Mouse (Mus musculus) limb, embryonic 15.5 days (tissue): ENCODE data around the gene Fbxw2. TPM values are rescaled to one million over a fixed set of nuclear protein-coding genes. Genes with fewer than 3 reads are reported as not detected.
"Not testable (repeated sequence)": the region's sequence is repeated elsewhere in the genome, so short reads cannot be mapped to it uniquely, and the experiment has no call there.

ENCODE experiments used
- ATAC-seq: fragments of 200-750 bp; cut with Nextera tagmentation; 2 replicates; pipeline ENCODE4 v1.8.0; 2017; ENCODE audit warnings: low read depth, moderate TSS enrichment; ENCODE audit not compliant: insufficient number of reproducible peaks, low FRiP score, low TSS enrichment
- H3K27ac ChIP-seq: fragments of 300-500 bp; sonication (generic); 2 replicates; pipeline ENCODE4 v1.5.1; 2015; ENCODE audit warnings: moderate library complexity, mild to moderate bottlenecking, inconsistent platforms
- H3K27me3 ChIP-seq: fragments of 300-500 bp; sonication (generic); 2 replicates; pipeline ENCODE4 v1.6.1; 2015; ENCODE audit warnings: inconsistent platforms
- H3K36me3 ChIP-seq: fragments of 300-500 bp; sonication (generic); 2 replicates; pipeline ENCODE4 v1.6.1; 2015; ENCODE audit warnings: inconsistent platforms
- H3K4me1 ChIP-seq: fragments of 300-500 bp; sonication (generic); 2 replicates; pipeline ENCODE4 v1.6.1; 2015; ENCODE audit warnings: inconsistent platforms
- H3K4me2 ChIP-seq: fragments of 300-500 bp; sonication (generic); 2 replicates; pipeline ENCODE4 v1.6.1; 2015; ENCODE audit warnings: mild to moderate bottlenecking, inconsistent platforms
- H3K4me3 ChIP-seq: fragments of 300-500 bp; sonication (generic); 2 replicates; pipeline ENCODE4 v1.5.1; 2015; ENCODE audit warnings: mild to moderate bottlenecking, inconsistent platforms
- H3K9ac ChIP-seq: fragments of 300-500 bp; sonication (generic); 2 replicates; pipeline ENCODE4 v1.6.1; 2015; ENCODE audit warnings: inconsistent platforms
- H3K9me3 ChIP-seq: fragments of 300-500 bp; sonication (generic); 2 replicates; pipeline ENCODE4 v1.6.1; 2016; ENCODE audit warnings: inconsistent platforms
- WGBS: fragments of 180-500 bp; shearing (Covaris S2); methylation state at CpG from one replicate; pipeline ENCODE4 v1.1.7; 2015; 5-methylcytosine and 5-hydroxymethylcytosine counted together
- polyA plus RNA-seq: library from polyadenylated mRNA; unstranded; fragments of >200 nt; fragmentation: Nextera tagmentation; extraction: Ambion mirVana; gene quantifications from 2 replicates; pipeline ENCODE4 v1.2.1, GENCODE M21; 2015

Fbxw2 gene
- polyA plus RNA-seq: 82.1 and 94.4 TPM in 2 replicates

DNA sequence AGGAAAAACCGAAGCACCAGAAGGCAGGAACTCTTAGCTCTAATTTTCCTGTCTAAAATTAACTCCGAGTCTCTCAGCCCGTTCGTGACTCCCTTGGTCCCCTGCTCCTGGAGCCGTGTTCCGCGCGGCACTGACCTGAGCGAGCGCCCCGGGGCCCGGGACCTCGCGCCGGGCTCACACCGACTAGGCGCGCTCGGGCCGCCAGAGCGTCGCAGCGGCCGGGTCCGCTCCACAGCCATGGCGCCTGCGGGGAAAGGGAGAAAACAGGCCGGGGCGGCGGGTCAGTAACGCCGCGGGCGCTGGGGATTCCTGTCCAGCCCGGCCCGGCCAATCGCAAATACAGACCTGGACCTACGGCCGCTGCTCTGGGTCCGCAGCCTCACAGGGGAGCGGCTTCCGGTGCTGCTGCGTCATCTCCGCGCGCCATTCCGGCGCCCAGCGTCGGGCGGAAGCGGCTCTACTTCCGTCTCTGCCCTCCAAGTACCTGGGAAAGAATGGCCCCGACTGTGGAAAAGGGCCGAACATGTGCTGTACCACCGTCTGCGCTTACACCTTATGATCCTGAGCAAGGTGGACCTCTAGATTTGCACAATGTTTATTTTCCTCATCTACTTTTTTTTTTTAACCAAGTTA, at the start of gene Fbxw2:
TSS of gene Fbxw2 (minus strand) at position 485 of the 633 bp plus-strand sequence.
- H3K36me3 ChIP-seq: peaks cover 17% of the 10 kb centered on the region
- peak within 1 kb of the TSS; percentile 99 for H3K9ac ChIP-seq
- H3K9me3 ChIP-seq: no peaks in the 10 kb centered on the region; the same call in 1 of the 2 replicates
- H3K4me3 ChIP-seq: peak within 1 kb of the TSS; percentile 98
- WGBS: under 1% methylated on average over 56 of the region's 57 CpGs
- H3K27ac ChIP-seq: peak within 1 kb of the TSS; percentile 77
- peak; percentile 90 for ATAC-seq
- peak within 1 kb of the TSS; percentile 83 for H3K4me2 ChIP-seq
- peaks cover 16% of the 10 kb centered on the region for H3K4me1 ChIP-seq
- H3K27me3 ChIP-seq: no peaks in the 10 kb centered on the region

DNA sequence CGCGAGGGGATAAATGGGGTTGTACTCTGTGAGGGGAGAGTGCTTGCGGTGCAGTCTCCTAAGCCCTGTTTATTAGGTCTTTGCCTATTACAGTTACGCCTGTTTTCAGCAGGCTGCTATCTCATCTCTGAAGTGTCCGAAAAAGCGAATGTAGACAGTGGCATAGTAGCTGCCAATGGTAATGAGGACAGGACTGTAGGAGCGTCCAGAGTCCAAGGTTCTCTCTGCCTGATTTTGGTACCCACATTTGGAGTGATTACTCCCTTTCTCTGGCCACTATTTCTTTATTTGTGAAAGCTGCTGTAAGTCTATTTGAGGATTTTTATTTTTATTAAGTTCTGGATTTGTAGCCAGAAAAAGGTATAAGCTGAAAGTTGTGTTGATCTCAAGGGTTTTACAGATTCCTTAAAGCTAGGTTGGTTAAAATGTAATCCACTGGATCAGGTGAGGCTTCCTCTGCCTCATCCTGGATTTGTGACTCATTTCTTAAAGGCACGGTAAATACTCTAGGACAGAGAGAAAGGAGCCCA, 48.8 kb upstream of the Fbxw2 start, which contains the start of gene Psmd5:
TSS of gene Psmd5 (minus strand) at position 153 of the 530 bp plus-strand sequence.
- H3K4me1 ChIP-seq: peaks cover 12% of the 10 kb centered on the region
- no peaks in the 10 kb centered on the region for H3K36me3 ChIP-seq
- H3K27me3 ChIP-seq: peaks cover 37% of the 10 kb centered on the region
- H3K27ac ChIP-seq: no peak within 1 kb of the TSS
- 0 out of 2 replicates have a peak within 1 kb of the TSS, but pooled peaks have one; percentile 1 for H3K4me3 ChIP-seq
- no peak for ATAC-seq
- H3K4me2 ChIP-seq: peak within 1 kb of the TSS; percentile 24; the same call in 1 of the 2 replicates
- 17% methylated on average over 8 of the region's 8 CpGs for whole genome bisulfite sequencing
- no peak within 1 kb of the TSS for H3K9ac ChIP-seq
- no peaks in the 10 kb centered on the region for H3K9me3 ChIP-seq

GRCm38 (mm10) chr2:34874271-34874670, 48.2 kb upstream of the Fbxw2 start, which contains the start of gene Cutal:
Gene Cutal, plus strand, starts transcription at chr2:34874396.
- peaks cover 37% of the 10 kb centered on the region for H3K27me3 ChIP-seq
- H3K4me2 ChIP-seq: peak within 1 kb of the TSS; percentile 24; the same call in 1 of the 2 replicates
- 3% methylated on average over 14 of the region's 14 CpGs for whole genome bisulfite sequencing
- no peak within 1 kb of the TSS for H3K27ac ChIP-seq
- no peaks in the 10 kb centered on the region for H3K36me3 ChIP-seq
- H3K9ac ChIP-seq: no peak within 1 kb of the TSS
- peaks cover 18% of the 10 kb centered on the region for H3K4me1 ChIP-seq
- no peaks in the 10 kb centered on the region for H3K9me3 ChIP-seq
- H3K4me3 ChIP-seq: 0 out of 2 replicates have a peak within 1 kb of the TSS, but pooled peaks have one; percentile 1
- ATAC-seq: no peak

DNA sequence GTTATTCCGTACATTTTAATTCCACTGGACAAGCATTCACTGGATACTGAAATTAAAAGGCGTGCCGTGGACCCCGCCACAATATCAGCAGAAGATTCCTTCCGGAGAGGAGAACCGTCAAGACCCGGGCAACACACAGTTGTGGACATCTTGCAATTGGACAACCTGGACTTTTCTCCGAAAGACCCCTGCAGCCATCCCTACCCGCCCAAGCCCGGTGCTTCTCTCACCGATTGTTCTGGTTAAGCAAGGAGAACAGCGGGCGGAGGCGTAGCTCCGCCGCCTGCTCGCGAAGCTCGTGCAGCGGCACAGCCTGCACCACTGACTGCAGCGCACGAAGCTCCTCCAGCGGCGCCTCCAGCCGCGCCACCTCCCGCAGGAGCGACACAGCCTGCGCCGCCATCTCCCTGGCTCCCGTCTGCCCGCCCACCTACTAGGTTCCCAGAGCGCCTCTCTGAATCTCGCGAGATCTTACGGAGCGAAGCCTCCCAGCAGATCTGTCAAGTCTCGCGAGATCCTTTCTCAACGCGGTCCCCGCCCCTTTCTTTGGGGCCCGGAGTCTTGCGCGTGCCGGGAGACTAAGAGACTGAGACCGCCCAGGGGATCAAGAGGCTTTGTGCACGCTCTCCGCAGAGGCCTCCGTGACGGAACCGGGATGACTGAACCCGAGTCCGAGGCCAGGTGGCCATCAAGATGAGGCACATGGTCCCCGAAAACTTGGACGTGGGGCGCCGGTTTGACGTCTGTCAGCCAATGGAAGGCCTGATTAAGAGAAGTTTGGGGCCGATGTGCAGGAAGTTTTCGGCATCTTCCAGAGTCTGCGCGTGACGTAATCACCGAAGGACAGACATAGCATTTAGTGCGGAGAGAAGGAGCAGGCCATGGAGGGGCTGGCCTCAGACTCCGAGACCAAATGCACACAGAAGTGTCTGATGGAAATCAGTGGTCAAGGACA, 44.7 kb upstream of the Fbxw2 start:
- Histone ChIP-seq H3K9me3 (no peaks in the 10 kb centered on the region), H3K4me3 (peak overlapping the region; percentile 91), H3K27me3 (peaks cover 25% of the 10 kb centered on the region), H3K9ac (peak overlapping the region; percentile 87), H3K4me1 (peaks cover 32% of the 10 kb centered on the region), H3K36me3 (peaks cover 9% of the 10 kb centered on the region), H3K27ac (peak overlapping the region; percentile 98), H3K4me2 (peak overlapping the region; percentile 65)
- under 1% methylated on average over 67 of the region's 67 CpGs for WGBS
- peak; percentile 97 for ATAC-seq

DNA sequence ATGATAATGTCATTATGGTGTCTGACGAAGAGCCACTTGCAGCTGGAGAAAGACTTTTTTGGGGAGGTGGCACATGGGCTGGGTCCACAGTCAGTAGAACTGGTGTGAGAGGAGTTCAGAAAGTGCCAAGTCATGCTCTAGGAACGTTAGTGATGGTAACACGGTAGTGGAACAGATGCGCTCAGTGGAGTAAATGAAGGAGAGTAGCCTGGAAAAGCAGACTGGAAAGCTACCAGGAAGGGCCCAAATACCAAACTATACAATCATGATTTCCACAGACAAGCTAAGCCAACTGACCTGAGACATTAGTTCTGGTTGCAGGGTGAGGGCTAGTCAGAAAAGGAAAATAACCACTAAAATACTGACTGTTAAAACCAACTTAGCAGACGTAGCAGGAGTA, 43.6 kb upstream of the Fbxw2 start:
- peaks cover 32% of the 10 kb centered on the region for H3K4me1 ChIP-seq
- 34% methylated on average over 5 of the region's 5 CpGs for WGBS
- peak overlapping the region; percentile 46 for H3K4me2 ChIP-seq
- H3K36me3 ChIP-seq: peaks cover 20% of the 10 kb centered on the region
- peaks cover 20% of the 10 kb centered on the region for H3K27me3 ChIP-seq
- H3K9me3 ChIP-seq: no peaks in the 10 kb centered on the region
- peak overlapping the region; percentile 91 for H3K4me3 ChIP-seq
- no peak for ATAC-seq
- no peak overlapping the region for H3K27ac ChIP-seq
- 0 out of 2 replicates have a peak overlapping the region, but pooled peaks have one; percentile 10 for H3K9ac ChIP-seq

GRCm38 (mm10) chr2:34857728-34858127, 31.6 kb upstream of the Fbxw2 start:
- H3K4me2 ChIP-seq: no peak overlapping the region
- H3K36me3 ChIP-seq: peaks cover 85% of the 10 kb centered on the region
- WGBS: 89% methylated on average over 8 of the region's 8 CpGs
- no peak overlapping the region for H3K27ac ChIP-seq
- no peaks in the 10 kb centered on the region for H3K4me1 ChIP-seq
- no peak for ATAC-seq
- H3K27me3 ChIP-seq: no peaks in the 10 kb centered on the region
- H3K4me3 ChIP-seq: no peak overlapping the region
- no peaks in the 10 kb centered on the region for H3K9me3 ChIP-seq
- H3K9ac ChIP-seq: no peak overlapping the region

GRCm38 (mm10) chr2:34855265-34855664, 29.2 kb upstream of the Fbxw2 start:
- H3K27me3 ChIP-seq: no peaks in the 10 kb centered on the region
- WGBS: 92% methylated on average over 4 of the region's 4 CpGs
- no peak for ATAC-seq

DNA sequence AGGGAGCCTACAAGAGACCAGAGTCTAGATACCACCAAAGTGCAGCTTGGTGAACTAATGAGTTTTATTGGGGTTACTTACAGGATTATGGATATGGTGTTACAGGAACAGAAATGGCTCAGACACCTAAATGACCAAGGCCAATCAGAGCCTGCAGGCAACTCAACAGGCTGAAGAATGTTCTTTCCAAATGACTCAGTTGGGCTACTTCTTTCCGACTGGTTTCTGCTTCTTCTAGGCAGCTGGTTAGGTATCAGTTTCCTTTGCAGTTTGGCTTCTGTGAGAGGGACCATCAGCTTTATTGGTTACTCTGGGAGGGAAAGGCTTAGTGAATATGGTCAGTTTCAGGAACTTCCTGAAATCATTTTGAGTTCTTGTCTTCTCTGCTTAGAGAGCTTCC, 21.6 kb upstream of the Fbxw2 start:
- ATAC-seq: no peak
- no peak overlapping the region for H3K4me2 ChIP-seq
- no peak overlapping the region for H3K4me3 ChIP-seq
- WGBS: 77% methylated on average over 1 of the region's 1 CpGs
- H3K27me3 ChIP-seq: no peaks in the 10 kb centered on the region
- no peak overlapping the region for H3K9ac ChIP-seq
- no peak overlapping the region for H3K27ac ChIP-seq
- no peaks in the 10 kb centered on the region for H3K9me3 ChIP-seq
- H3K36me3 ChIP-seq: peaks cover 30% of the 10 kb centered on the region
- H3K4me1 ChIP-seq: no peaks in the 10 kb centered on the region

More at GRCm38 (mm10) chr2:34855265-34855664, 29.2 kb upstream of the Fbxw2 start:
- H3K4me1 ChIP-seq: no peaks in the 10 kb centered on the region
- H3K9me3 ChIP-seq: no peaks in the 10 kb centered on the region
- no peak overlapping the region for H3K27ac ChIP-seq
- H3K36me3 ChIP-seq: peaks cover 95% of the 10 kb centered on the region
- H3K9ac ChIP-seq: no peak overlapping the region
- no peak overlapping the region for H3K4me2 ChIP-seq
- H3K4me3 ChIP-seq: no peak overlapping the region

GRCm38 (mm10) chr2:34843211-34843939, 17.3 kb upstream of the Fbxw2 start:
- 82% methylated on average over 11 of the region's 11 CpGs for WGBS
- Histone ChIP-seq H3K9me3 (no peaks in the 10 kb centered on the region), H3K36me3 (no peaks in the 10 kb centered on the region), H3K27ac (no peak overlapping the region), H3K4me3 (no peak overlapping the region), H3K4me1 (no peaks in the 10 kb centered on the region), H3K9ac (no peak overlapping the region), H3K4me2 (no peak overlapping the region), H3K27me3 (no peaks in the 10 kb centered on the region)
- ATAC-seq: no peak

- WGBS: 83% methylated on average over 8 of the region's 8 CpGs
- no peak overlapping the region for H3K27ac ChIP-seq
- no peak overlapping the region for H3K4me3 ChIP-seq
- H3K27me3 ChIP-seq: no peaks in the 10 kb centered on the region
- no peaks in the 10 kb centered on the region for H3K9me3 ChIP-seq
- no peaks in the 10 kb centered on the region for H3K4me1 ChIP-seq
- H3K9ac ChIP-seq: no peak overlapping the region
- H3K4me2 ChIP-seq: no peak overlapping the region
- no peak for ATAC-seq
- H3K36me3 ChIP-seq: no peaks in the 10 kb centered on the region
Observed at GRCm38 (mm10) chr2:34841706-34842105, 15.6 kb upstream of the Fbxw2 start.

DNA sequence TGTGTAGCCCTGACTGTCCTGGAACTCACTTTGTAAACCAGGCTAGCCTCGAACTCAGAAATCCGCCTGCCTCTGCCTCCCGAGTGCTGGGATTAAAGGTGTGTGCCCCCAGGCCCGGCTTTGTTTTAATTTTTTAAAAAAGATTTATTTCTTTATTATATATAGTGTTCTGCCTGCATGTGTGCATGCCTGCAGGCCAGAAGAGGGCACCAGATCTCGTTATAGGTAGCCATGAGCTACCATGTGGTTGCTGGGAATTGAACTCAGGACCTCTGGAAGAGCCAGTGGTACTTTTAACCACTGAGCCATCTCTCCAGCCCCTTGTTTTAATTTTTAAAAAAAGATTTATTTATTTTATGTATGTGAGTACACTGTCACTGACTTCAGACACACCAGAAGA, 14.0 kb upstream of the Fbxw2 start:
- H3K9ac ChIP-seq, H3K9me3 ChIP-seq, H3K36me3 ChIP-seq, H3K4me1 ChIP-seq, H3K4me2 ChIP-seq, H3K27ac ChIP-seq, H3K4me3 ChIP-seq, ATAC-seq, H3K27me3 ChIP-seq: not testable (repeated sequence)
- WGBS: 81% methylated on average over 5 of the region's 5 CpGs
